Mouse (Mus musculus) midbrain, embryonic 11.5 days (tissue): Measurements from ENCODE around the gene Defa33. TPM values are rescaled to one million over a fixed set of nuclear protein-coding genes. Genes with fewer than 3 reads are reported as not detected.
"Not testable (repeated sequence)": the region's sequence is repeated elsewhere in the genome, so short reads cannot be mapped to it uniquely, and the experiment has no call there.

Experiments
- ATAC-seq: fragments of 200-750 bp; cut with Nextera tagmentation; 2 replicates; pipeline ENCODE4 v1.8.0; 2017; ENCODE audit warnings: moderate TSS enrichment, moderate library complexity; ENCODE audit not compliant: low FRiP score
- DNase-seq: peaks from one replicate; pipeline ENCODE4 v3.0.0; 2015; ENCODE audit warnings: low spot score; ENCODE audit errors: missing footprints
- H3K27ac ChIP-seq: fragments of 300-500 bp; sonication (generic); 2 replicates; pipeline ENCODE4 v1.5.1; 2014; ENCODE audit warnings: low read depth, low read length
- H3K27me3 ChIP-seq: fragments of 300-500 bp; sonication (generic); 2 replicates; pipeline ENCODE4 v1.6.1; 2014; ENCODE audit warnings: mild to moderate bottlenecking, low read length, moderate library complexity, mixed read lengths; ENCODE audit not compliant: control insufficient read depth, insufficient read depth
- H3K36me3 ChIP-seq: fragments of 300-500 bp; sonication (generic); 2 replicates; pipeline ENCODE4 v1.6.1; 2014; ENCODE audit warnings: mild to moderate bottlenecking, low read length, moderate library complexity, mixed read lengths; ENCODE audit not compliant: control insufficient read depth, insufficient read depth
- H3K4me1 ChIP-seq: fragments of 300-500 bp; sonication (generic); 2 replicates; pipeline ENCODE4 v1.6.1; 2014; ENCODE audit warnings: low read length; ENCODE audit not compliant: control insufficient read depth, insufficient read depth
- H3K4me2 ChIP-seq: fragments of 300-500 bp; sonication (generic); 2 replicates; pipeline ENCODE4 v1.6.1; 2014; ENCODE audit warnings: mild to moderate bottlenecking, moderate library complexity
- H3K4me3 ChIP-seq: fragments of 300-500 bp; sonication (generic); 2 replicates; pipeline ENCODE4 v1.5.1; 2014; ENCODE audit warnings: low read depth, low read length
- H3K9ac ChIP-seq: fragments of 300-500 bp; sonication (generic); 2 replicates; pipeline ENCODE4 v1.6.1; 2014; ENCODE audit warnings: low read length
- H3K9me3 ChIP-seq: fragments of 300-500 bp; sonication (generic); 2 replicates; pipeline ENCODE4 v1.6.1; 2016; ENCODE audit warnings: low read length; ENCODE audit not compliant: control insufficient read depth
- WGBS: fragments of 180-500 bp; shearing (Covaris S2); extraction: QIAGEN DNeasy Blood & Tissue Kit; methylation state at CpG from one replicate; pipeline ENCODE4 v1.1.7; 2014; 5-methylcytosine and 5-hydroxymethylcytosine counted together
- polyA plus RNA-seq: library from polyadenylated mRNA; unstranded; fragments of >200 nt; fragmentation: Nextera tagmentation; extraction: Ambion mirVana; gene quantifications from 2 replicates; pipeline ENCODE4 v1.2.1, GENCODE M21; 2014

Gene Defa33
- not detected in 2 replicates for polyA plus RNA-seq

- not testable (repeated sequence) for H3K36me3 ChIP-seq, H3K9me3 ChIP-seq, DNase-seq, H3K4me3 ChIP-seq, H3K27me3 ChIP-seq, ATAC-seq, H3K4me1 ChIP-seq, H3K9ac ChIP-seq, H3K27ac ChIP-seq, H3K4me2 ChIP-seq
- no CpG with 5 or more reads among the region's 2 CpGs for WGBS
Measured at GRCm38 (mm10) chr8:21391511-21391910, at the start of gene Defa33. Gene Defa33 (plus strand): TSS chr8:21391811.

GRCm38 (mm10) chr8:21378215-21378614 lies 13.4 kb upstream of the Defa33 start, which contains the start of gene Defa2:
Gene Defa2 (plus strand): TSS chr8:21378515.
- not testable (repeated sequence) for H3K4me3 ChIP-seq, H3K9me3 ChIP-seq, DNase-seq, H3K27ac ChIP-seq, H3K4me2 ChIP-seq, H3K27me3 ChIP-seq, H3K9ac ChIP-seq, H3K36me3 ChIP-seq, ATAC-seq, H3K4me1 ChIP-seq
- WGBS = no CpG with 5 or more reads among the region's 2 CpGs

GRCm38 (mm10) chr8:21427111-21427510 lies 35.5 kb downstream of the Defa33 start, which contains the start of gene Defa36:
Gene Defa36 (plus strand): TSS chr8:21427411.
- H3K4me3 ChIP-seq, H3K27ac ChIP-seq, H3K9ac ChIP-seq, H3K4me2 ChIP-seq, ATAC-seq, H3K36me3 ChIP-seq, H3K9me3 ChIP-seq, H3K4me1 ChIP-seq, H3K27me3 ChIP-seq, DNase-seq: not testable (repeated sequence)
- WGBS = no CpG with 5 or more reads among the region's 1 CpGs

Other genes with a start within 250 kb of the Defa33 start
- gene Defa22, start 229.5 kb upstream of the Defa33 start, polyA plus RNA-seq = not detected in 2 replicates
- not detected in 2 replicates for gene Defa31, start 200.2 kb upstream of the Defa33 start, polyA plus RNA-seq
- not detected in 2 replicates for gene Gm15293, start 190.2 kb upstream of the Defa33 start, polyA plus RNA-seq
- gene Gm15292, start 142.1 kb upstream of the Defa33 start, polyA plus RNA-seq = not detected in 2 replicates
- gene Defa27, start 76.3 kb upstream of the Defa33 start, polyA plus RNA-seq = not detected in 2 replicates
- gene Defa29, start 64.8 kb upstream of the Defa33 start, polyA plus RNA-seq = not detected in 2 replicates
- not detected in 2 replicates for gene Defa2, start 13.3 kb upstream of the Defa33 start, polyA plus RNA-seq
- gene Defa36, start 35.6 kb downstream of the Defa33 start, polyA plus RNA-seq = not detected in 2 replicates
- not detected in 2 replicates for gene Gm7849, start 64.7 kb downstream of the Defa33 start, polyA plus RNA-seq
- gene Defa20, start 117.4 kb downstream of the Defa33 start, polyA plus RNA-seq = not detected in 2 replicates
- not detected in 2 replicates for gene Defa32, start 137.2 kb downstream of the Defa33 start, polyA plus RNA-seq
- not detected in 2 replicates for gene Defa37, start 173.6 kb downstream of the Defa33 start, polyA plus RNA-seq
- not detected in 2 replicates for gene Defa28, start 191.2 kb downstream of the Defa33 start, polyA plus RNA-seq
- gene Gm7861, start 202.7 kb downstream of the Defa33 start, polyA plus RNA-seq = not detected in 2 replicates
- not detected in 2 replicates for gene Defa26, start 226.4 kb downstream of the Defa33 start, polyA plus RNA-seq